Mouse (Mus musculus) adrenal gland, adult 2 months (tissue): Measurements from ENCODE around the gene 4930512M02Rik. TPM values are rescaled to one million over a fixed set of nuclear protein-coding genes. Genes with fewer than 3 reads are reported as not detected.

ENCODE experiments used
- DNase-seq: peaks from one replicate; pipeline ENCODE4 v3.0.0; 2021
- polyA plus RNA-seq: library from polyadenylated mRNA; depleted of rRNA; stranded (reverse); fragments of >200 nt; gene quantifications from 2 replicates; pipeline ENCODE4 v1.2.3, GENCODE M21; 2012; rRNA removed
- total RNA-seq, 2 experiments: library from RNA; stranded (reverse); gene quantifications; 2 replicates each; pipeline ENCODE4 v1.2.3; 2021

The 4930512M02Rik gene
- total and polyA plus RNA-seq, 3 experiments = not detected

DNA sequence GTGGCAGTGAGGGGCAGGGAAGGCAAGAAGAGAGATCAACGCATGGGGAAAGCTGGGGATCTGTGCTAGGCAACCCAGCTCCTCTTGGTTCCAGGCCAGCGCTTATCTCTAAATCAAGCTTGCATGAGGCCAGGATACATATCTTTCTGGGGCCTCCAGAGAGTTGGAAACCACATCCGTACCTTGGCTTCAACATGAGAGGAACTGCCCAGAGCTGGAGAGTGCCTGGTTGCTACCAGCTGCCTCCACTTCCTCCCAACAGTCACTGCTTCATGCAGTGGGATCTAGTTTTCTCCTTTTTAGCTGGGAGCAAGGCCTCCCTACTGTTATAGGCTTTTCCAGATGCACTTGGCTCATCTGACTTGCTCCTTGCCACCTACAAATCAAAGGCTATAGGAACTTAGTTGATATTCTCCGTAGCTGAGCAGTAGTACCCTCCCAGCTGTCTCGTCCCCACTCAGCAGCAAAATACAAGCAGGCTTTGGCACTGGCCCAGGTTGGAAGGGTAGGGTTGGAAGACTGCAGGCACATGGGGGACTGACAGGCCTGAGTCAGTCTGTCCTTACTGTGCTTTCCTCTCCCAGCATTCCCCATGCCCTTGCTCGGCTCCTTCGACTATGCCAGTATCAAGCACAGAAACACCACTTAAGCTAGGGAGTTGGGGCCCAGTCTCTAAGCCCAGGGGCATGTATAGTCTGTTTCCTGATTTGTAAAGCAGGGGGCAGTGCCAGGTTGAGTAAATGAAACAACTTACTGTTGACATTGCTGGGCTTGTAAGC lies 63.2 kb downstream of the 4930512M02Rik start:
- no peak for DNase-seq

DNA sequence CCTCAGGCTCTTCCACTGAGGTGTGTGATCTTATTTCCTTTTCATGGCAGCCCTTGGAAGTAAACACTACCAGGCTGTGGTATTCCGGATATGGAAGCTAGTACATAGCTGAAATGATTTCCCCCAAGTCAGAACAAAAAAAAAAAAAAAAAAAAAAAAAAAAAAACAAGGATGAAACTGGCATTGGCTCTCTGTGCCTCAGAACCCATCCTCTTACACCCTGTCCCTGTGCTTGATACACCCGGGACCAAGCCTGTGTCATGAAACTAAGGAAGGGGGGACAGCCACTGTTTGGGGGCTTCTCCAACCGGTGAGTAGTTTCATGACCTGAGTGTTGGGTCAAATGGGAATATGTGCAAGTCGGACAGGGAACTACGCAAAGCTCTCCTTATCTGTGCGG lies 66.5 kb downstream of the 4930512M02Rik start:
- DNase-seq = no peak

GRCm38 (mm10) chr11:11559099-11559686 lies 68.4 kb downstream of the 4930512M02Rik start:
- DNase-seq = no peak

DNA sequence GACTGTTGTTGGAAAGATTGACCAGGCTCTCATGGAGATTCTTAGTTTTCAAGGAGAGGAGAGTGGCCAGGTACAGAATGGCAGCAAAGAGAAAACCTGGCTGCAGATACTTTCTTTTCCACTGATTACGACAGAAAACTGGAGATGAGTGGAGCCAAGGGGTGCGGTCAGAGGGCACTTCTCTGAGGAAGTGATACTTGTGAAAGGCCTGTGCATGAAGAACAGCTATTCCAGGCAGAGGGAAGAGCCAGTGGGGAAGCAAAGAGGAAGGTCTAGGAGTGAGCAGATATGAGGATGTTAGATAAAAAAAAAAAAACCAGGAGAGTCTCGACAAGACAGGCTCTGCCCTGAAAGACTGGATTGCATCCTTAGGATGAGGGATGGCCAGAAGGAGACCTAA lies 69.0 kb downstream of the 4930512M02Rik start:
- DNase-seq = no peak

- DNase-seq = peak; percentile 45
Measured at GRCm38 (mm10) chr11:11557173-11557967, 70.3 kb downstream of the 4930512M02Rik start.

DNA sequence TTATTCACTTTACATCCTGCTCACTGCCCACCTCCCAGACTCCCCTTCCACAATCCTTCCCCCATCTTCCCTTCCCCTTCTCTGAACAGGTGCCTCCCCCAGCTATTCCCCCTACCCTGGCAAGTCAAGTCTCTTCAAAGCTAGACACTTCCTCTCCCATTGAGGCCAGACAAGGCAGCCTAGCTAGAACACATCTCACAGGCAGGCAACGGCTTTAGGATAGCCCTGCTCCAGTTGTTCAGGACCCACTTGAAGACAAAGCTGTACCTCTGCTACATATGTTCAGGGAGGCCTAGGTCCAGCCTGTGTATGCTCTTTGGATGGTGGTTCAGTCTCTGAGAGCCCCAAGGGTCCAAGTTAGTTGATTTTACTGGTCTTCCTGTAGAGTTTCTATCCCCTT lies 71.4 kb downstream of the 4930512M02Rik start:
- DNase-seq = no peak

DNA sequence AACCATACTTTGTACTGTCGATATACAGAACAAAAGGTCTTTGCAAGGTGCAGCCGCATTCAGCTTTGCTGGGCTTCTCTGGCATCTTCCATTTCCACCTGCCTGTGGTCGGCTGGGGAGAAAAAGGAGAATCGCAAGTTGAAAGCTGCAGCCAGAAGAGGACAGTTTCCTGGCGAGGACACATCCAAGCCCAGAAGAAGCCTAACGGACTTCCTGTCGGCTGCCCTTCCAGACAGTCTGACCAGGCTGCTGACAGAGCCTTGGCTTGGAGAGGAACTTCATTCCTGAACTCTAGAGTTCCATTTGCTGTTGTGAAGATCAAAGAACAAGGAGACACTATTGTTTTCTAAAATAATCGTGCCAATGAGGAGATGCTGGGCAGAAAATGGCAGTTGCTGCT lies 72.1 kb downstream of the 4930512M02Rik start:
- no peak for DNase-seq

DNA sequence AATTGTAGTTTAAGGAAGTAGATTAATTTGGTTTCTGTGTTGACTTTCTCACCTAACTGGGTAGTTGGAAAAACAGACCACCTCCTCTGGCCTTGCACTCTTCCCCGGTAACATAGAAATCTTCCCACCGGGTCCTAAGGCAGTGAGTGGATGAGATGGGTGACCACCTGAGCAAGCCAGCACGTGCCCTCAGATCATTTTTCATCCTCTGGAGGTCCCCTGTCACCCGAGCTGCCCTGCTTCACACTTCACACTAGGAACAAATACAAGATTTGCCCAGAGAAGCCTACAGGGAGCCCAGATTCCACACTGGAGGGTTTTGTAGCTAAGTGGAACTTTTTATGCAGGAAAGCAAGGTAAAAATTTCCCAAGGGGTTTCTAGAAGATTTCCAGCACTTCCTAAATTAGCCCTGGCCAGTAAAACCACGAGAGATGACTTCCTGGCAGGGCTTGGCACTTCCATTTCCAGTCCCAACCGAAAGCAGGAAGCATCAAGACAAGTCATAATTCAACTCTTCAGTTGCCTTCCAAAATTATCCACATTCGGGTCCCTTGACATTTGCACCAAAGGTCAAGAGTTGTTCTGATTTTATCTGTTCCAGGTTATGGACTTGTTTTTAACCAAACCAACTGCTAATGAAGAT lies 79.9 kb downstream of the 4930512M02Rik start:
- DNase-seq = no peak

DNA sequence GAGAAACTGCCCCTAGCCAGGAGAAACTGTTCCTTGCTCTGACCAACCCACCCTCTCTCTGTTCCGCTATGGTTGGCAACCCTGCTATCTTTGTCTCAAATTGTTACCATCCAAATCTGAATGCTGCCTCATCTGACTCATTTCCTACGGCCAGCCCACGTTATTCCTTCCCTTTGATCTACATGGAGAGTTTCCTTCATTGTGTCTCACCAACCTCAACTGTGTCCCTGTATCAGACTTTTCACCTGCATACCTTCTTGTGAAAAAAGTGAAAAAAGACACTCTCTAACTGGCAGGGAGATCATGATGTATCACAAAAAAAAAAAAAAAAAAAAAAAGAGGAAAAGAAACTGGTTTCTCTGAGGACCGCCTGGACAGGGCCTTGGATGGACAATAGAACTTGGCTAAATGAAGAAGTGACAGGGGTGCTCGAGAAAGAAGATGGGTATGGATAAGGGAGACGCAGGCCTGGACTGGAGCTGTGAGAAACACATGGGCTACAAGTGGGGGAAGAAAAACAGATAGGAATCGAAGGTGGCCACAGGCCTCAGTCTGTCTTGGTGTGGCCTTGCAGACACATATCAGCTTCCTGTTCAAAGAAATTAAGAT lies 80.6 kb downstream of the 4930512M02Rik start:
- no peak for DNase-seq

DNA sequence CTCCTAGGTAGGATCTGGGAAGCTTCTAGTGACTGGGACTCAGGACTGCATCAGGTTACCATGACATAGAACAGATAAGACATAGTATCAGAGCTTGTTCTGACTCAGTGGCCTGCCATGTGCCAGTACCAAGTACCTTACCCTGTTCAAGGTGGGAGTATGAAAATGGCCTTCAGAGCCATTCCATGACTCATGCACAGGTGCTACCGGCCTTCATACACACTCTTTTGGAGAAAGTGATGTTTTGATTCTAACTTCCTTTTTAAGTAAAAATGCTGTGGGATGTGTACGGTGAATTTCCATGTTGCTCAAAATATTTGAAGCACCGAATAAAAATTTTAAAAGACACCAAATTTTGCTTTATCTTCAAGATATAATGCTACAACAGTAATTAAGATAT lies 81.7 kb downstream of the 4930512M02Rik start:
- no peak for DNase-seq

Other genes with a start within 250 kb of the 4930512M02Rik start
- under 1 TPM; 0.52 to 0.69 TPM for gene Spata48, start 165.7 kb downstream of the 4930512M02Rik start, total RNA-seq
- 13.4 TPM in 1 of 2 replicates, not detected in the other for gene Spata48, start 165.7 kb downstream of the 4930512M02Rik start, polyA plus RNA-seq
- gene Zpbp, start 165.4 kb downstream of the 4930512M02Rik start, total RNA-seq = under 1 TPM; 0.17 to 0.21 TPM
- 0.11 and 0.25 TPM in 2 replicates for gene Zpbp, start 165.4 kb downstream of the 4930512M02Rik start, polyA plus RNA-seq
- gene Ikzf1, start 57.2 kb upstream of the 4930512M02Rik start, total RNA-seq = 1 to 10 TPM; 2.0 to 3.0 TPM
- gene Ikzf1, start 57.2 kb upstream of the 4930512M02Rik start, polyA plus RNA-seq = 11.0 and 11.5 TPM in 2 replicates
- gene Fignl1, start 181.1 kb upstream of the 4930512M02Rik start, total RNA-seq = 1 to 10 TPM; 1.3 to 2.7 TPM
- 0.20 and 0.22 TPM in 2 replicates for gene Fignl1, start 181.1 kb upstream of the 4930512M02Rik start, polyA plus RNA-seq